Mouse (Mus musculus) adrenal gland, adult (tissue): ENCODE measurements around the gene Fem1a.
A peak's percentile ranks its signal among the peaks of the same experiment; 100 is the strongest.

Experiments used
- DNase-seq, 2 experiments: peaks; one replicate each; pipeline ENCODE4 v3.0.0; 2022 to 2023; ENCODE audit warnings: low spot score in 1 of 2; ENCODE audit not compliant: inconsistent age in 2 of 2

Gene Fem1a

DNA sequence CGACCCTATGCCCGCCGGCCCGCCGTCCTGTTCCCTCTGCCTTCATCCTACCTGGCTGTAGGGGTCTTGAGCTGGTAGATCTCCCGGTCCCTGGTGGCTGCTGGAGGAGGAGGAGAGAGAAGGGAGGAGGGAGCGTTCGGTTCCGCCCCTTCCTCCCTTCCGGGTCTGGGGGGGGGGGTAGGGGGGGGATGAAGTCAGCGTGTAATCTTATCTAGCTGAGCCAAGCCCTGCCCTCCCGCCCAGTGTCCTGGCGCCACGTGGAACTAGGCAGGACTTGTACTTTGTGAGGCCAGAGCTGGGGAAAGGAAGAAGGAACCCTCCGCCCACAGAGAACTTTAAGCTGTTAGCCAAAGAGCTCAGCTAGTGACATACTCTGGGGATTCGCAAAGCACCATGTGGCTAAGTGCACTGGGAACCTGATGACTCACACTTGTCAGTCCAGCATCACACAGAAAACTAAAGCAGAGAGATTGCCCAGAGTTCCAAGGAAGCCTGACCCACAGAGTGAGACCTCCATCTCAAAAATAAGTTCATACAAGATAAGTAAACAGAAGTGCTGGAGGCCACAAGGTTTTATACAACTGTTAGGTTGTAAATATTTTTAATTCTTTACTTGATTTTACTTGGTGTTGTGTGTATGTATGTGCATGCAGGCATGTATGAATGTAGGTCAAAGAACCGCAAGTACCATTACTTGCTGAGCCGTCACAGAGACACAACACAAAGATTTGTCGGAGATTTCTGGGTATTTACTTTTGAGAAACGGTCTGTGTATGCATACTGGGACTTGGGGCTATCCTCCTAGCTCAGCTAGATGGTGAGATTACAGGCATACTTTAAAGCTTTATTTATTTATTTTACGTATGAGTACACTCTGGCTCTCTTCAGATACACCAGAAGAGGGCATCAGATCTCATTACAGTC, 20.3 kb downstream of the Fem1a start, which contains the start of gene Ticam1:
TSS of gene Ticam1 (minus strand) at position 144 of the 924 bp plus-strand sequence.
- DNase-seq = peak; percentile 96 to 97

DNA sequence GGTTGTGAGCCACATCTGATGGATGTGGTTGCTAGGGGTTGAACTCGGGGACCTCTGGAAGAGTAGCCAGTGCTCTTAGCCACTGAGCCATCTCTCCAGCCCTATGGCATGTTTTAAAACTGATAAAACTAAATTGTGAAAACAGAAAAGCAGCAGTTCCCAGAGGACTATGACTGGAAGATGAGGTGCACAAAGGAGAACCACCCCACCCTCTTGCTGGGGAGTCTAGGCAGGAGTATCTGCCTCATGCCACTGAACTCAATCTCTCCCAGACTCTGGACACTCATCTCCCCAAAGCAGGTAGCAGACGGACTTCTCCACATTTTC, 20.9 kb downstream of the Fem1a start:
- DNase-seq = peak in 1 of 2 experiments; percentile 21

GRCm38 (mm10) chr17:56278340-56278739, 21.7 kb downstream of the Fem1a start:
- no peak for DNase-seq

DNA sequence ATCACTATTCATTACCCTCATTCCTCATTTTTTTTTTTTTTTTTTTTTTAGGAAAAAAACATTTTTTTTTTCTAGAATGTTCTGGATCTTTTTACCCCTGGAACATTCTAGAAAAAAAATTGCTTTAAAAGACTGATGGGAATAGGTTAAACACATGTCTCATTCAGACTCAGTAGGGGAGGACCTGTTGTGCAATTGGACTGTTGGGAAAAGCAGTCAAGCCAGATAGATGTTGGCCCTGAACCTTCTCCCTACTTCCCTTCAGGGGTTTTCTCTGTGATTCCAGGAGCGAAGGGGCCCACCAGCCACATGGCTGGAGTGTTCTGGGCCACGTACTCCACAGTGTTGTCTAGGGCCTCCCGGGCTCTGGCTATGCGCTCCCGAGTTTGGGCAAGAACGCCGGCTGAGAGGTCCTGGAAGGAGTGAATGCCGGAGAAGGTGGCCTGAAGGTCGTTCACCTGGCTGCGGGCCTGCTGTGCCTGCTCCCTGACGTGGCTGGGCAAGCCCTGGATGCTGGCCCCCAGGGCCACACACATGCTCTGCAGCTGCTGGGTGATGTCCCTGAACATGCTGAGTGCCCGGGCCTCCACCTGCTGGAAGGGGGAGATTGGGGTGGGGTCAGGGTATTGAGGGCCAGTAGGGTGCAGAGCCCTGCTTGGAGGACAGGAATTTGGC, 23.0 kb downstream of the Fem1a start:
- peak in 1 of 2 experiments; percentile 85 for DNase-seq

GRCm38 (mm10) chr17:56281193-56281592, 24.6 kb downstream of the Fem1a start:
- peak in 1 of 2 experiments; percentile 14 for DNase-seq

- no peak for DNase-seq
Observed at GRCm38 (mm10) chr17:56282802-56283201, 26.2 kb downstream of the Fem1a start.

DNA sequence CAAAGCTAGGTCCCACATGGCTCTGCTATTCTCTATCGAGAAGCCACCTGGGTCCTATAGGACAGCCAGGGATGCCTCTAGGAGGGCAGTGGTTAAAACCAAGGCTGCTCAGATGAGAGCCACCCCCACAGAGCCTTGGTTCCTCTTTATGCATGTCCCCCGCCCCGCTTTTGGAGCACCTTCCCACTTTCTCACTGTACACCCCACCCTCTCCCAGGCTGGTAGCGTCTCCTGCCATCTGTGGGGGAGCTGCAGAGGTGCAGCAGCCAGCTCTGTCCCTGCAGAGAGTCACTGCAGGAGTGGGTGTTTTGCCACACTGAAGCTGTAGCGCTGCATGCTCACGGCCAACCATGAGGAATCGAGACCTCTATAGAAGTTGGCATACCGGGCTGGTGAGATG, 26.7 kb downstream of the Fem1a start:
- DNase-seq = no peak

DNA sequence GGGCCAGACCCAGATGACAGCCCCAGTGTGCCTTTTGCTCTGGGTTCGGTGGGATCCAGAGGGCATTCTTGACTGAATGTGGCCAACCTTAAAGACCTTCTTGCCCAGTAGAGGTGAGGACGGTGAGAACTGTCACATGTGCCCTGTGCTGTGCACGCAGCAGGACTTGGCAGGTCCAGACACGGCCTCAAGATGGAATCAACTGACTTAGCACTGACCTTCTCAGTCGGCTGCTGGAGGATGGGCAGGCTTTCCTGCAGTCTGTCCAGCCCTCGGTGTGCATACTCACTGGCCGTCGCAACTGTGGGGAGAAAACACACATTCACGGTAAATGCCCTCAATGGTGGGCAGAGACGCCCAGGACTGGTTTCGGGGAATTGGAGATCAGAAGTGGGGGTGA, 29.4 kb downstream of the Fem1a start:
- DNase-seq = peak in 1 of 2 experiments; percentile 8

DNA sequence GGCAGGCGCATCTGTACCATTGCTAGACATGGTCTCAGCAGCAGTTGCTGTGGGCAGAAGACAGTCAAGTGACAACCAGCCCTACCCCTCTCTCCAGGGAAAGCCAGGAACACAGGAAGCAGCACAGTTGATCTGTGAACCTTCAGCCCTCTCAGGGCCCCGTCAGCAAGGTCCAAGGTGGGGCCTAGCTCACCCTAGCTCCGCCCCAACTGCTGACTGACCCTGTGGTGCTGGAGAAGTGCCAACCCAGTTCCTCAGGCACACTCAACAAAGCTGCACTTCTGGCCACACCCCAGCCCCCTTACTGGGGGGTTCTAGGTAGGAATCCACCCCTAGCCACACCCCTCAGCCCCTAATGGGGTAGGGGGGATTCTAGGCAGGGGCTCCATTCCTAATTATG, 31.2 kb downstream of the Fem1a start:
- peak; percentile 77 to 90 for DNase-seq

GRCm38 (mm10) chr17:56288866-56289265, 32.3 kb downstream of the Fem1a start:
- DNase-seq = no peak

GRCm38 (mm10) chr17:56289371-56290331, 33.0 kb downstream of the Fem1a start:
- peak in 1 of 2 experiments; percentile 80 for DNase-seq

GRCm38 (mm10) chr17:56290388-56291170, 34.0 kb downstream of the Fem1a start:
- DNase-seq = peak; percentile 97 to 100

GRCm38 (mm10) chr17:56291171-56291511, 34.5 kb downstream of the Fem1a start:
- peak; percentile 94 to 97 for DNase-seq

DNA sequence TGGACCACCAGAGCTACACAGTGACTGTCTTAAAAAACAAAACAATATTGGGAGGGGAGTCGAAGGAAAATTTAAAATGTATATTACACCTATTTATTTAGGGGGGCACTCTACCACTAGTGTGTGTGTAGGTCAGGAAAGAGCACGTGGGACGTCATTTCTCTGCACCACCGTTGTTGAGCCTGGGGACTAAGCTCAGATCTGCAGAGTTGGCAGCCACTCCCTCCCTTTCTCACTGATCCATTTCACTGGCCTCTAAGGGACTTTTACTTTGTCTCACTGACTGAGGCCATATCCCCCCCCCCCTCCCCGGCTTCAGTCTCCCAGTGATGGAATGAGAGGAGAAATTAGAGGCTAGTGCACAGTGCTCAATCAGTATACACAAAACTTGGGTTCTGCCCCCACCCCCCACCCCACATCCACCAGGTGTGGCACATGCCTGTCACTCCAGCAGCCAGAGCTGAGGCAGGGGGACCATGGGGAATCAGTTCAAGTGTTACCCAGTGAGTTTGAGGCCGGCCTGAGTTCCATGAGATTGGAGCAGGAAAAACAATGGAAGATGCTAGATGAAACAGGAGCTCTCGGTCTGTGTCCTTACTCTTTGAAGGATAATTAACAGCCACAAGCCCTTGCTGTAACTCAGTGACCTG, 35.3 kb downstream of the Fem1a start:
- peak in 1 of 2 experiments; percentile 47 for DNase-seq

DNA sequence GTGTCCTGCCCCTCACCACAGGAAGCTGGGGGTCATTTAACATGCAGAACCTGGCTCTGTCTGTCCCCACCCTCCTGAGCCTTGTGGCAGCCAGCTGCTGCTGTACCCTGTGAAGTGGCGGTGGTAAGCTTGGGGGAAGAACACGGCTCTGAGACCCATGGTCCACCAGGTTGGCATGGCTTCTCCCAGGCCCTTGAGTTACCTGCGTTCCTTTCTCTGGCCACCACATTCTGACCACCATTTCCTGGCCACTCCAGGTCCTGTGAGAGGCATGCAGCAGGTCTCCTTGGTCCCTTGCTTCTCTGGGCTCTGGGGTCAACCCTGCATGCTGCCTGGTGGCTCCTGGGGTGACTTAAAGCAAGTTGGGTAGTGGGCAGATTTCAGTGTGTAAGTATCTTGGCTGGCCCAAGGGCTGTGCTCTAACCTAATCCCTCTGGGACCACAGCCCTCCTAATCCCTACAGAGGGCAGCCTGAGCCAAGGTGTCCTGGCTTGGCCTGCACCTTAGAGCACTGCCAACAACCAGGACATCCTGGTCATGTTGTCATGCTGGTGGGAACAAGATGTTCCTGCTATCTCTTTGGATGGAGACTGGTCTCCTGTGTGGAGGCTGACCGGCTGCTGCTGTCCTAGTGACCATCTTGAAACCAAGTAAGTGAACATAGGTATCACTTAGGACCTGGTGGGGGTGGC, 36.1 kb downstream of the Fem1a start, which contains the start of gene Plin3:
TSS of gene Plin3 (minus strand) at position 343 of the 692 bp plus-strand sequence.
- DNase-seq = peak; percentile 31 to 54

GRCm38 (mm10) chr17:56293291-56293690, 36.7 kb downstream of the Fem1a start:
- DNase-seq = no peak

DNA sequence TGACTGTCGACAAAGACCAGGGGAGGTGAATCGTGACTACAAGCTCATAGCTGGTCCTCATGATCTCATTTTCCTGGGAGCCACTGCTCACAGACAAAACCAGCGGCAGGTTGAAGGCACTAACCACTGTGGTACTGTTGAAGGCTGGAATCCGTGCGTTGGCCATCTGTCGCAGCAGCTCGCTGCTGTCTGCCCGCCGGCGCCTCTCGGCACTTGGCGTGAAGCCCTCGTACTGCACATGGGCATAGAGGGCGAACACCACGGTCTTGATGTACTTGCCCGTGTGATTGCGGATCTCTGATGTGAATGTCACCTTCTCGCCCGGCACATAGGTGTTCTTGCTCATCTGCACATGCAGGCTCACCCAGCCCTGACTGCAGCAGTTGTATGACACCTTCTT, 37.6 kb downstream of the Fem1a start:
- DNase-seq = no peak

DNA sequence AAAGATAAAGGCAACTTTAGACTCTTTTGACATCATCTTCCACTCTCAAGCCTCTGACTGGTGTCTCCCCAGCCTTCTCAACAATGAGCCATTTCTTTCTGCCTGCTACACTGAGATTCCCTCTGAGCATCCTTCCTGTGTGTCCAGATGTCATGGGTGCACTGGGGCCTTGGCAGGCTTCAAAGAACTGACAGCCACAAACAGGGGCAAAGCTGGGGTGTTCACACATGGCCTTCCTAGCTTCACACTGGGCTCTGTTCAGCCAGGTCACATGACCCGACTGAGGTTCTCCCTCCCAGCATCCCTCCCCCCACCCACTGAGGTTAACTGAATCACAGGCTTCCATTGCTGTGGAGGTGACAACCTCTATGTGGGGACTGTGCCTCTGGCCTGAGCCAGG, 39.6 kb downstream of the Fem1a start:
- no peak for DNase-seq

- DNase-seq = no peak
Observed at GRCm38 (mm10) chr17:56298238-56298637, 41.6 kb downstream of the Fem1a start.
